Mouse (Mus musculus) midbrain, postnatal 0 days (tissue): Measurements from ENCODE around the gene Gm10134. TPM values are rescaled to one million over a fixed set of nuclear protein-coding genes. Genes with fewer than 3 reads are reported as not detected.

ENCODE experiments used
- ATAC-seq: fragments of 200-750 bp; cut with Nextera tagmentation; 2 replicates; pipeline ENCODE4 v1.8.0; 2017; ENCODE audit warnings: moderate number of reproducible peaks, mild to moderate bottlenecking, moderate TSS enrichment, moderate library complexity; ENCODE audit not compliant: low FRiP score
- DNase-seq: peaks from one replicate; pipeline ENCODE4 v3.0.0-alpha.2; 2015; ENCODE audit warnings: low spot score
- H3K27ac ChIP-seq: fragments of 300-500 bp; sonication (generic); 2 replicates; pipeline ENCODE4 v1.5.1; 2014; ENCODE audit warnings: low read depth, mild to moderate bottlenecking, low read length, mixed read lengths
- H3K27me3 ChIP-seq: fragments of 300-500 bp; sonication (generic); 2 replicates; pipeline ENCODE4 v1.6.1; 2014; ENCODE audit warnings: low read length, control low read depth, mixed read lengths; ENCODE audit not compliant: insufficient read depth
- H3K36me3 ChIP-seq: fragments of 300-500 bp; sonication (generic); 2 replicates; pipeline ENCODE4 v1.6.1; 2014; ENCODE audit warnings: low read length, control low read depth, mixed read lengths; ENCODE audit not compliant: insufficient read depth
- H3K4me1 ChIP-seq: fragments of 300-500 bp; sonication (generic); 2 replicates; pipeline ENCODE4 v1.6.1; 2014; ENCODE audit warnings: mild to moderate bottlenecking, control low read depth, antibody characterized with exemption, low read length, mixed read lengths; ENCODE audit not compliant: insufficient read depth
- H3K4me2 ChIP-seq: fragments of 300-500 bp; sonication (generic); 2 replicates; pipeline ENCODE4 v1.6.1; 2014; ENCODE audit warnings: low read depth, mild to moderate bottlenecking, low read length, mixed read lengths; ENCODE audit not compliant: poor library complexity, severe bottlenecking
- H3K4me3 ChIP-seq: fragments of 300-500 bp; sonication (generic); 2 replicates; pipeline ENCODE4 v1.5.1; 2014; ENCODE audit warnings: low read depth, mild to moderate bottlenecking, low read length, moderate library complexity
- H3K9ac ChIP-seq: fragments of 300-500 bp; sonication (generic); replicated peaks from 2 replicates; pipeline ENCODE4 v1.6.1; 2014; ENCODE audit warnings: mild to moderate bottlenecking, low read length, moderate library complexity, mixed read lengths; ENCODE audit not compliant: poor library complexity, severe bottlenecking
- H3K9me3 ChIP-seq: fragments of 300-500 bp; sonication (generic); 2 replicates; pipeline ENCODE4 v1.6.1; 2016; ENCODE audit warnings: low read length, control low read depth
- CTCF ChIP-seq: IDR thresholded peaks from 2 replicates; pipeline ENCODE4 v1.5.1; 2016; ENCODE audit warnings: antibody characterized with exemption, mild to moderate bottlenecking
- WGBS: fragments of 180-500 bp; shearing (Covaris S2); extraction: QIAGEN DNeasy Blood & Tissue Kit; methylation state at CpG from one replicate; pipeline ENCODE4 v1.1.7; 2014; 5-methylcytosine and 5-hydroxymethylcytosine counted together
- polyA plus RNA-seq: library from polyadenylated mRNA; unstranded; fragments of >200 nt; fragmentation: Nextera tagmentation; extraction: Ambion mirVana; gene quantifications from 2 replicates; pipeline ENCODE4 v1.2.1, GENCODE M21; 2015
- total RNA-seq: library from RNA; depleted of rRNA; stranded (reverse); fragments of >200 nt; gene quantifications from 2 replicates; pipeline ENCODE4 v1.2.3, GENCODE M21; 2014

The Gm10134 gene
- total and polyA plus RNA-seq, 2 experiments from 2014 or later = 3.6 TPM; not detected in 1

GRCm38 (mm10) chr2:28525219-28525942 lies 19.5 kb downstream of the Gm10134 start:
- no peak overlapping the region for H3K4me2 ChIP-seq
- no peaks in the 10 kb centered on the region for H3K9me3 ChIP-seq
- ATAC-seq (peak; percentile 20; the same call in 1 of the 2 replicates), DNase-seq (peak; percentile 70)
- peaks cover 19% of the 10 kb centered on the region for H3K36me3 ChIP-seq
- H3K27me3 ChIP-seq = no peaks in the 10 kb centered on the region
- H3K4me1 ChIP-seq = peaks cover 25% of the 10 kb centered on the region
- H3K27ac ChIP-seq = peak overlapping the region; percentile 48
- H3K9ac ChIP-seq = peak overlapping the region; percentile 34; the same call in 1 of the 2 replicates
- WGBS = 9% methylated on average over 11 of the region's 11 CpGs
- TF ChIP-seq CTCF = no peak
- no peak overlapping the region for H3K4me3 ChIP-seq

DNA sequence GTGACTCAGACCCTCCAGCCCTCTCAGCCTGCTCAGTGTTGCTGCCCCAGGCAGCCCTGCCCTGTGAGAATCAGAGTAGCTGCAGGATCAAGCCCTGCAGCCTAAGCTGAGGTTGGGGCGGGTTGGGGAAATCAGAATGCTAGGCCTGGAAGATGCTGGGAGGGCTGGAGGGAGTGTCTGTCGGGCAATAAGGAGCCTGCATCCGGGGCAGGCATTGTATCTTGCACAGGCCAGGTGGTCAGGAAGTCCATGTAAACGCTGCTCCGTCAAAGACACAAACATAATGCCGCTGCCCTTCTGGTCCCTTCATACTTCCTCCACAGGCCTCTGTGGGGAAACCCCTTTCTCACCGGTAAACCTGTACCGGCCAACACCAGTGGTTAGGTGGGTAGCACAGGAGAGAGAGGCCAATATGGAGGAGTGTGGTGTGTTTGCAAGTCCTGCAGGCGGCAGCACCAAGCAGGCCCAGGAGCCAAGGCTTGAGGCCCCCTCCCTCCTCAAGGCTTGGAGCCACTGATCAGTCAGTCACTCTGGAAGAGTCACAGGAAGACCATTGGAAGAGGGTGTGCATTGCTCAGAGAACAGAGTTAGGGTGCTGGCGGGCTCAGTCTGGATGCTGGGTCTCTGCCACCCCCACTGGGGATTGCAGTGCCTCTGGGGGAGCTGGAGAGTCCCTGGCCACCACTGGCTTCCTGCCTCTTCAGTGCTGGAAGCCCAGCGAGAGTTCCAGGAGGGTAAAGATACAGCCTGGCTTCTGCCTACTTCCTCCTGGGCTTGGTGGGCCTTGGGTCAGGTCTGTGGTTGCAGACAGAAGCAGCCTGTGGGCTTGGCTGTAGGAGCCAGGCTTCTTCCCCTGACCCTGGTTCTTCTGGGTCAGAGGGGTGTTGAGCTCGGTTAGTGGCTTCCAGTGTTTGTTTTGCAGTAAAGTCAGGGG lies 20.3 kb downstream of the Gm10134 start:
- no peak overlapping the region for H3K4me3 ChIP-seq
- DNase-seq (no peak), ATAC-seq (peak; percentile 18; the same call in 1 of the 2 replicates)
- H3K9ac ChIP-seq = 0 out of 2 replicates have a peak overlapping the region, but pooled peaks have one; percentile 34
- peak; percentile 68 for TF ChIP-seq CTCF
- 41% methylated on average over 12 of the region's 12 CpGs for WGBS
- H3K9me3 ChIP-seq = no peaks in the 10 kb centered on the region
- H3K27me3 ChIP-seq = no peaks in the 10 kb centered on the region
- H3K4me1 ChIP-seq = peaks cover 23% of the 10 kb centered on the region
- H3K36me3 ChIP-seq = peaks cover 19% of the 10 kb centered on the region
- no peak overlapping the region for H3K4me2 ChIP-seq
- H3K27ac ChIP-seq = peak overlapping the region; percentile 48

- WGBS = 82% methylated on average over 19 of the region's 20 CpGs
- ATAC-seq = no peak
- peaks cover 29% of the 10 kb centered on the region for H3K4me1 ChIP-seq
- H3K4me2 ChIP-seq = no peak overlapping the region
- no peak overlapping the region for H3K9ac ChIP-seq
- H3K27ac ChIP-seq = peak overlapping the region; percentile 26; the same call in 1 of the 2 replicates
- DNase-seq = no peak
- no peaks in the 10 kb centered on the region for H3K9me3 ChIP-seq
- no peaks in the 10 kb centered on the region for H3K27me3 ChIP-seq
- H3K4me3 ChIP-seq = no peak overlapping the region
- no peak for TF ChIP-seq CTCF
- peaks cover 8% of the 10 kb centered on the region; the same call in 1 of the 2 replicates for H3K36me3 ChIP-seq
Observed at GRCm38 (mm10) chr2:28527436-28528353, 21.8 kb downstream of the Gm10134 start.

DNA sequence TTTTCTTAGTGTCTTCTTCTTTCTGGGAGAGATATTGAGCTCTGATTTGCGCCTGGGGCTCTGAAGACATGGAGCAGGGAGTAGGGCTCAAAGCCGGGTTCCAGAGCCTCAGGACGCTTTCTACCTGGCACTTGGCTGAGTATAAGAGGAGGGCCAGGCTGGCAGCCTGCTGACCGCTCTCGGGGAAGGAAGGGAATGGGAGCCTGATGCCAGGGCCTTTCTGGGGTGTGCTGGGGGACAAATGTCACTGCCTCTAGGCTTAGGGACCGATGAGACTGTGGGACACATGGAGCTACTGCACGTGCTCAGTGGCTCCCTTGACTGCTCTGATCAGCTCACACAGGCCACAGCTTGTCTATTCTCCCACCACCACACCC lies 22.4 kb downstream of the Gm10134 start:
- Histone ChIP-seq H3K36me3 (peaks cover 8% of the 10 kb centered on the region; the same call in 1 of the 2 replicates), H3K27ac (no peak overlapping the region), H3K9me3 (no peaks in the 10 kb centered on the region), H3K4me2 (no peak overlapping the region), H3K4me3 (no peak overlapping the region), H3K4me1 (peaks cover 33% of the 10 kb centered on the region), H3K9ac (no peak overlapping the region), H3K27me3 (no peaks in the 10 kb centered on the region)
- 80% methylated on average over 6 of the region's 7 CpGs for WGBS
- no peak for TF ChIP-seq CTCF
- DNase-seq (no peak), ATAC-seq (no peak)

GRCm38 (mm10) chr2:28529856-28530255 lies 24.0 kb downstream of the Gm10134 start:
- Histone ChIP-seq H3K4me1 (peaks cover 43% of the 10 kb centered on the region), H3K9me3 (no peaks in the 10 kb centered on the region), H3K9ac (no peak overlapping the region), H3K36me3 (peaks cover 8% of the 10 kb centered on the region; the same call in 1 of the 2 replicates), H3K4me2 (no peak overlapping the region), H3K27ac (0 out of 2 replicates have a peak overlapping the region, but pooled peaks have one; percentile 14), H3K27me3 (no peaks in the 10 kb centered on the region), H3K4me3 (no peak overlapping the region)
- ATAC-seq (no peak), DNase-seq (no peak)
- WGBS = 66% methylated on average over 4 of the region's 4 CpGs
- TF ChIP-seq CTCF = no peak
